Mouse (Mus musculus) heart, adult 2 months (tissue): Measurements from ENCODE around the gene Ankrd53. TPM values are rescaled to one million over a fixed set of nuclear protein-coding genes. Genes with fewer than 3 reads are reported as not detected.
A peak's percentile ranks its signal among the peaks of the same experiment; 100 is the strongest.

ENCODE experiments used
- DNase-seq, 2 experiments: peaks; one replicate each; pipeline ENCODE4 v3.0.0; 2021
- H3K27ac ChIP-seq: fragments of 200-600 bp; 2 replicates; pipeline ENCODE4 v1.8.1; 2022
- H3K27me3 ChIP-seq: fragments of 200-500 bp; 2 replicates; pipeline ENCODE4 v1.6.1; 2012; ENCODE audit warnings: mild to moderate bottlenecking, low read length, inconsistent platforms, mixed read lengths; ENCODE audit not compliant: control insufficient read depth, insufficient read depth
- H3K36me3 ChIP-seq: fragments of 200-500 bp; 2 replicates; pipeline ENCODE4 v1.6.1; 2012; ENCODE audit warnings: low read length, inconsistent platforms; ENCODE audit not compliant: control insufficient read depth, insufficient read depth
- H3K4me1 ChIP-seq: fragments of 200-500 bp; 2 replicates; pipeline ENCODE4 v1.6.1; 2011; ENCODE audit warnings: low read length; ENCODE audit not compliant: control insufficient read depth, insufficient read depth
- H3K4me3 ChIP-seq: fragments of 200-600 bp; 2 replicates; pipeline ENCODE4 v1.8.1; 2022
- H3K79me2 ChIP-seq: fragments of 200-500 bp; replicated peaks from 2 replicates; pipeline ENCODE4 v1.6.1; 2012; ENCODE audit warnings: mild to moderate bottlenecking, inconsistent platforms, low read length, moderate library complexity, mixed read lengths; ENCODE audit not compliant: control insufficient read depth, insufficient read depth
- H3K9ac ChIP-seq: fragments of 200-500 bp; 2 replicates; pipeline ENCODE4 v1.6.1; 2012; ENCODE audit warnings: low read depth, mild to moderate bottlenecking, control low read depth, inconsistent platforms, low read length, mixed read lengths
- CTCF ChIP-seq: fragments of 200-600 bp; IDR thresholded peaks from 2 replicates; pipeline ENCODE4 v1.8.1; 2022; ENCODE audit warnings: antibody characterized with exemption, mild to moderate bottlenecking, moderate library complexity
- EP300 ChIP-seq: fragments of 200-500 bp; IDR thresholded peaks from 2 replicates; pipeline ENCODE4 v1.6.1; 2011; ENCODE audit warnings: low read depth, low read length, control low read depth; ENCODE audit not compliant: insufficient read depth
- POLR2A ChIP-seq: fragments of 200-500 bp; IDR thresholded peaks from 2 replicates; pipeline ENCODE4 v1.6.1; 2011; ENCODE audit warnings: mild to moderate bottlenecking, low read depth, low read length, control low read depth; ENCODE audit not compliant: insufficient read depth
- WGBS: fragments of 180-500 bp; shearing (Covaris S2); methylation state at CpG from one replicate; pipeline ENCODE4 v1.1.7; 2018; 5-methylcytosine and 5-hydroxymethylcytosine counted together
- intact Hi-C: fragments of 180-260 bp; cut with DNase I; formaldehyde crosslinking; loops from one replicate; pipeline ENCODE4 v1.15.1; 2025
- long read RNA-seq: library from polyadenylated mRNA; stranded (forward); transcript quantifications from one replicate; pipeline ENCODE4 v2.0.0, GENCODE M21; 2021
- polyA plus RNA-seq: library from polyadenylated mRNA; depleted of rRNA; stranded (reverse); fragments of >200 nt; gene quantifications from 2 replicates; pipeline ENCODE4 v1.2.3, GENCODE M21; 2012; rRNA removed
- total RNA-seq, 2 experiments: library from RNA; stranded (reverse); gene quantifications; 2 replicates each; pipeline ENCODE4 v1.2.3; 2021

Ankrd53 gene
- total RNA-seq, result not detected
- polyA plus RNA-seq, result 0.12 TPM in 1 of 2 replicates, not detected in the other
- long read RNA-seq, result 0 reads

GRCm38 (mm10) chr6:83762344-83762743 is at the start of gene Ankrd53:
Ankrd53 (plus strand) TSS chr6:83762644.
- WGBS, result 44% methylated on average over 6 of the region's 6 CpGs
- H3K4me3 ChIP-seq, result peak within 1 kb of the TSS; percentile 33
- peak within 1 kb of the TSS; percentile 4 for H3K9ac ChIP-seq
- H3K79me2 ChIP-seq, result no peaks in the 10 kb centered on the region
- H3K27ac ChIP-seq, result no peak within 1 kb of the TSS
- intact Hi-C loops, result no loop called here
- H3K4me1 ChIP-seq, result peaks cover 1% of the 10 kb centered on the region; the same call in 1 of the 2 replicates
- DNase-seq, result no peak
- no peak for TF ChIP-seq POLR2A
- no peak for TF ChIP-seq CTCF
- no peak for TF ChIP-seq EP300
- no peaks in the 10 kb centered on the region for H3K36me3 ChIP-seq
- H3K27me3 ChIP-seq, result no peaks in the 10 kb centered on the region

- intact Hi-C loops, result no loop called here
- Histone ChIP-seq H3K36me3 (no peaks in the 10 kb centered on the region), H3K9ac (no peak overlapping the region), H3K27me3 (peaks cover 48% of the 10 kb centered on the region), H3K4me1 (peaks cover 3% of the 10 kb centered on the region), H3K4me3 (no peak overlapping the region), H3K79me2 (no peaks in the 10 kb centered on the region), H3K27ac (no peak overlapping the region)
- DNase-seq, result no peak
- 8% methylated on average over 12 of the region's 12 CpGs for WGBS
- TF ChIP-seq EP300 (no peak), POLR2A (no peak), CTCF (no peak)
Measured at GRCm38 (mm10) chr6:83713271-83714136, 48.9 kb upstream of the Ankrd53 start.

- H3K27me3 ChIP-seq, result peaks cover 48% of the 10 kb centered on the region
- intact Hi-C loops, result no loop called here
- no peak overlapping the region for H3K27ac ChIP-seq
- H3K9ac ChIP-seq, result no peak overlapping the region
- H3K4me1 ChIP-seq, result peaks cover 3% of the 10 kb centered on the region
- no peak for TF ChIP-seq EP300
- peak in 1 of 2 experiments; percentile 41 for DNase-seq
- WGBS, result 4% methylated on average over 34 of the region's 34 CpGs
- no peak overlapping the region for H3K4me3 ChIP-seq
- H3K36me3 ChIP-seq, result no peaks in the 10 kb centered on the region
- H3K79me2 ChIP-seq, result no peaks in the 10 kb centered on the region
Measured at GRCm38 (mm10) chr6:83714221-83715123, 48.0 kb upstream of the Ankrd53 start.

- Histone ChIP-seq H3K9ac (no peak overlapping the region), H3K79me2 (no peaks in the 10 kb centered on the region), H3K27me3 (peaks cover 41% of the 10 kb centered on the region), H3K27ac (no peak overlapping the region), H3K36me3 (no peaks in the 10 kb centered on the region), H3K4me1 (peaks cover 3% of the 10 kb centered on the region), H3K4me3 (no peak overlapping the region)
- WGBS, result 9% methylated on average over 30 of the region's 30 CpGs
- TF ChIP-seq CTCF, result no peak
- no peak for TF ChIP-seq POLR2A
- no peak for TF ChIP-seq EP300
- intact Hi-C loops, result no loop called here
- no peak for DNase-seq
Measured at GRCm38 (mm10) chr6:83715461-83716196, 46.8 kb upstream of the Ankrd53 start.

- no peaks in the 10 kb centered on the region for H3K79me2 ChIP-seq
- no peaks in the 10 kb centered on the region for H3K36me3 ChIP-seq
- no peak overlapping the region for H3K27ac ChIP-seq
- intact Hi-C loops, result no loop called here
- peaks cover 33% of the 10 kb centered on the region for H3K27me3 ChIP-seq
- no peak overlapping the region for H3K9ac ChIP-seq
- DNase-seq, result no peak
- peaks cover 1% of the 10 kb centered on the region; the same call in 1 of the 2 replicates for H3K4me1 ChIP-seq
- no peak overlapping the region for H3K4me3 ChIP-seq
- TF ChIP-seq CTCF (no peak), EP300 (no peak), POLR2A (no peak)
- WGBS, result 6% methylated on average over 8 of the region's 8 CpGs
Measured at GRCm38 (mm10) chr6:83717026-83717425, 45.4 kb upstream of the Ankrd53 start.
